Mouse (Mus musculus) left cerebral cortex, adult 8-10 months (tissue): ENCODE results near the gene Spns2. TPM values are rescaled to one million over a fixed set of nuclear protein-coding genes. Genes with fewer than 3 reads are reported as not detected.
A peak's percentile ranks its signal among the peaks of the same experiment; 100 is the strongest.

ENCODE experiments used
- DNase-seq, 2 experiments: peaks; one replicate each; pipeline ENCODE4 v3.0.0; 2022; ENCODE audit warnings: low spot score in 2 of 2
- total RNA-seq, 4 experiments: library from RNA; stranded (reverse); gene quantifications; 2 replicates each; pipeline ENCODE4 v1.2.4; 2022

Spns2 gene
- total RNA-seq, result 10 to 100 TPM; 47.3 to 55.4 (median 51.1) TPM

GRCm38 (mm10) chr11:72489881-72490301 is at the start of gene Spns2:
TSS of gene Spns2 (minus strand) at chr11:72489904.
- DNase-seq, result peak; percentile 84 to 94

GRCm38 (mm10) chr11:72538811-72539210 is 49.1 kb upstream of the Spns2 start:
- no peak for DNase-seq

- no peak for DNase-seq
Observed at GRCm38 (mm10) chr11:72538037-72538755, 48.5 kb upstream of the Spns2 start.

GRCm38 (mm10) chr11:72537503-72537902 is 47.8 kb upstream of the Spns2 start:
- no peak for DNase-seq

GRCm38 (mm10) chr11:72535519-72535918 is 45.8 kb upstream of the Spns2 start:
- DNase-seq, result no peak

GRCm38 (mm10) chr11:72532890-72533289 is 43.2 kb upstream of the Spns2 start:
- DNase-seq, result no peak

GRCm38 (mm10) chr11:72531632-72532031 is 41.9 kb upstream of the Spns2 start:
- no peak for DNase-seq

GRCm38 (mm10) chr11:72531144-72531543 is 41.4 kb upstream of the Spns2 start:
- DNase-seq, result no peak

GRCm38 (mm10) chr11:72526190-72526589 is 36.5 kb upstream of the Spns2 start:
- no peak for DNase-seq

GRCm38 (mm10) chr11:72523711-72524110 is 34.0 kb upstream of the Spns2 start:
- no peak for DNase-seq

GRCm38 (mm10) chr11:72522616-72523041 is 32.9 kb upstream of the Spns2 start:
- peak; percentile 22 to 40 for DNase-seq

GRCm38 (mm10) chr11:72521598-72522541 is 32.2 kb upstream of the Spns2 start:
- DNase-seq, result no peak

GRCm38 (mm10) chr11:72519895-72520294 is 30.2 kb upstream of the Spns2 start:
- no peak for DNase-seq

GRCm38 (mm10) chr11:72519189-72519588 is 29.5 kb upstream of the Spns2 start:
- no peak for DNase-seq

- no peak for DNase-seq
Observed at GRCm38 (mm10) chr11:72518449-72518848, 28.7 kb upstream of the Spns2 start.

GRCm38 (mm10) chr11:72514967-72515366 is 25.3 kb upstream of the Spns2 start:
- DNase-seq, result no peak

GRCm38 (mm10) chr11:72508651-72509050 is 18.9 kb upstream of the Spns2 start:
- no peak for DNase-seq

- DNase-seq, result no peak
Observed at GRCm38 (mm10) chr11:72507651-72508050, 17.9 kb upstream of the Spns2 start.

- DNase-seq, result no peak
Observed at GRCm38 (mm10) chr11:72504016-72504797, 14.5 kb upstream of the Spns2 start.

GRCm38 (mm10) chr11:72503501-72503921 is 13.8 kb upstream of the Spns2 start:
- no peak for DNase-seq

- DNase-seq, result peak in 1 of 2 experiments; percentile 59
Observed at GRCm38 (mm10) chr11:72502236-72502635, 12.5 kb upstream of the Spns2 start.
